Mouse (Mus musculus): ENCODE results near the gene Ccnc.
"Not testable (repeated sequence)": the region's sequence is repeated elsewhere in the genome, so short reads cannot be mapped to it uniquely, and the experiment has no call there.

Gene Ccnc

DNA sequence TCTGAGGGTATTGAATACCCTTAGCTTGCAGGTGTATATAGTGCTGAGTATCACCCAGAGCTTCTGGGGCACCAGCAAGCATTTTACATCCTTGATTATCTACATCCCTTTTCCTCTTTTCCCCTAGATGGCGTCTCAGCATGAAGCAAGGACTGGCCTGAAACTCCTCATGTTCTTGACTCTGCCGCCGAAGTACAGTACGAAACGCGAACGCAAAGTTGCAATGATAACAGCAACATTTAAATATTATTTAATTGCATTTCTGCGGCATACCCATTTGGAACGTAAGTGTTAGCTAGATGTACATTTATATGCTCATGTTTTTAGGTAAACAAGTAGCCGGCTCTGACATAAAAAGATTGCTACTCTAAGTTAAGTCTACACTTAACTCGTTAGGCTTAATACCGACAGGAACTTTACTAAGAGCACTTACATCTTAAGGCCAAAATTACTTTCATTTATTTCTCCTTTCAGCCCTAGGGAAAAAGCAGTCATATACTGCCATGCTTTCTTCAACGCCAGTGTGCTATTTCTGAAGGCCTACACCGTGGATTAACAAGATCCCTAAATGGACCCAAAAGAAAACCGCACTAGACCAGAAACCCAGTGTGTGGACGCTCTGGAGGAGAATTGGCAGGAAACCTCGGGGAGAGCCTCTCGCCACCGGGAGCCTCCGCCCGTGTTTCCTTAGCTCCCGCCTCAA is 438 bp upstream of the Ccnc start:
- DNase-seq (ENCODE audit: low spot score in 2 of 2) = peak; percentile 4 to 39

DNA sequence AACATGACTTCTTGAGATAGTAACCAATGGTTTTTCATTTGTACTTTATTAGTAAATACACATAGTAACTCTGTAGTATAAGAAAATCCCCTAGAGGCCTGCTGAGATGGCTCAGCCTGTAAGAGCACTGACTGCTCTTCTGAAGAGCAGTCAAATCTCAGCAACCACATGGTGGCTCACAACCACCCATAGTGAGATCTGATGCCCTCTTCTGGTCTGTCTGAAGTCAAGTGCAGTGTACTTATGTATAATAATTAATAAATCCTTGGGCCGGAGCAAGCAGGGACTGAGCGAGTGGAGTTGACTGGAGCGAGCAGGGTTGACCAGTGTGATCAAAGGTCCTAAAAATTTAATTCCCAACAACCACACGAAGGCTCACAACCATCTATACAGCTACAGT is 11.7 kb downstream of the Ccnc start:
- DNase-seq (ENCODE audit: low spot score in 2 of 2) = no peak

DNA sequence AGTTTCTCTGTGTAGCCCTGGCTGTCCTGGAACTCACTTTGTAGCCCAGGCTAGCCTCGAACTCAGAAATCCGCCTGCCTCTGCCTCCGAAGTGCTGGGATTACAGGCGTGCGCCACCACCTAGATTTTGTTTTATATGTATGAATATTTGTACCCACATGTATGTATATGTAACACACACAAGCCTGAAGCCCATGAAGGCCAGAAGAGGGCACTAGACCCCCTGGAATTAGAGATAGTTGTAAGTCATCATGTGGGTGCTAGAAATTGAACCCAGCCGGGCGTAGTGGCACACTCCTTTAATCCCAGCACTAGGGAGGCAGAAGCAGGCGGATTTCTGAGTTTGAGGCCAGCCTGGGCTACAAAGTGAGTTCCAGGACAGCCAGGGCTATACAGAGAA is 16.6 kb downstream of the Ccnc start:
- not testable (repeated sequence) for DNase-seq (ENCODE audit: low spot score in 2 of 2)

DNA sequence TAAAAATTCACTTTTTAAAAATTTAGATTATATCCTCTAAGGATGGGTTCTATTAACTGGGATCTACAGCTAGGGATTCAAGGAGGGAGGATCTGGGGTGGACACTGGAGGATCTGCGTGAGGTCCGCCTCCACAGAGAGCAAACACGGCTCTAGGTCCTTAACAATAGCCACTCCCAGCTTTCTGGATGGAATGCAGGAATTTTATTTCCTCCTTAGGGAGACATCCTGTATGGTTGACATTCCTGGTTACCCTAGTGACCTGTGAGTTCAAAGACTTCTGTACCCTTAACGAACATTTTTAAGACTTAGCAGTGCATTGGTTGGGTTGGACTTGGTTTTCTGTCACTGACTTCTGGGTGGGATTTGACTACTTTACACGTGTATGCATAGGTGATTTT is 18.2 kb downstream of the Ccnc start:
- DNase-seq (ENCODE audit: low spot score in 2 of 2) = no peak

DNA sequence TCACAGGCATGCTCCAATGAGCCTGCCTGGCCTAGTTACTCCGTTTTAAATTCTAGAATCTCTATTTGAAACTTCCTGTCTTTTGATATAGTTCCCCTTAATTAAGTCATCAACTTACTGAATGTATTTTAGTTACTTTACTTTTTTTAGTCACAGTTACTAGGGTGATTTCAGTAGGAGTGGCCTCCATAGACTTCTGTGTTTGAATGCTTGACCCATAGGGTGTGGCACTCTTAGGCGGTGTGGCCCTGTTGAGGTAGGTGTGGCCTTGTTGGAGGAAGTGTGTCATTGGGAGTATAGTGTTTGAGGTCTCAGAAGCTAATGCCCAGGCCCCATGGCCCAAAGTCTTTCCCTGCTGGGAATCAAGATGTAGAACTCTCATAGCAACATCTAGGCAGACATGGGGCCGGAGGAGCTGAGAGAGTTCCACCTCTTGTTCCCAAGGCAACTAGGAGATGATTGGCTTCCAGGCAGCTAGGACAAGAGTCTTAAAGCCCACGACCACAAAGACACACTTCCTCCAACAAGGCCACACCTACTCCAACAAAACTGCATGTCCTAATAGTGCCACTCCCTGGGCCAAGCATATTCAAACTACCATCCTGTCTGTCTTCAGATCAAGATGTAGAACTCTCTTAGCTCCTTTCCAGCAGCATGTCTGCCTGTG is 27.8 kb downstream of the Ccnc start:
- DNase-seq (ENCODE audit: low spot score in 2 of 2) = no peak

DNA sequence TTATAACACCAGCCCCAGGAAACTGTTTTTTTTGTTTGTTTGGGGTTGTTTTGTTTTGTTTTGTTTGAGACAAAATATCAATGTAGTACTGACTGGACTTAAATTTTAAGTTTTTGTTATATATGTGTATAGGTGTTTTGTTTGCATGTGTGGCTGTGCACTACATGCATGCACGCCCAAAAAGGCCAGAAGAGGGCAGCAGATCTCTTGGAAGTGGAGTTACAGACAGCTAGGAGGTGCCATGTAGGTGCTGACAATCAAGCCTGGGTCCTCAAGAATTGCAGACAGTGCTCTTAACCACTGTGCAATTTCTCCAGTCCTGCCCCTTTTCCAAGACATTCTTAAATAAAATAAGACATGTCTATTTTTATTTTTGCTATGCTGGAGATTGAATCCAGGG is 31.4 kb downstream of the Ccnc start:
- no peak for DNase-seq (ENCODE audit: low spot score in 2 of 2)

DNA sequence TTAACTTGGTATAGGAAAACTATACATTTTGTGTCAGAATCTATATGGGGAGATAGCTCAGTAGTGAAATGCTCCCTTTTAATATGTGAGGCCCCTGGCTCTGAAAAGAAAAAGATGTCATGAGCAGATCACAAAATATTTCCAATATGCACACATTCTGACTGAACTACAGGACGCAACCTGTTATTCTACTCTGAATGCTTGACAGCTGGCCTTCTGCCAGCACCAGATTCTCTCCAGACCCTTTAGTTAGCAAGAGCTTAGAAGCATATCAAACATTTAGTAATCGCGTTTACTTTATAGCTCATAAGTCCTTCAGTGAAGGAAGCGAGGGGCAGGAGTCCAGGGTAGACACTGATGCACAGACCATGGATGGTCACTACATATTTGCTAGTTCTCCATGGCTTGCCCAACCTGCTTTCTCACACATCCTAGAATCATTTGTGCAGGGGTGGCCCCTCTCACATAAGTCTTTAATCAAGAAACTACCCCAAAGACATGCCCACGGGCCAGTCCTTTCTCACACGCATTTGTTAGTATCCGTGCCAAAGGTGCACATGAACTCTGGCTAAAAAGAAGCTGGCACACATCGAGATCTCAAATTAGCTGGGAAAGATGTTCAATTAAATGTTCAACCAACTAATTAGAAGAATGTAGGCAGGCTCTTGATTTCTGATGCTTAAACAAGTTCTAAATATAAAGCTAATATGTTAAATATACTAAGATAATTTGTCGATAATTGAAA is 34.1 kb downstream of the Ccnc start:
- no peak for DNase-seq (ENCODE audit: low spot score in 2 of 2)

DNA sequence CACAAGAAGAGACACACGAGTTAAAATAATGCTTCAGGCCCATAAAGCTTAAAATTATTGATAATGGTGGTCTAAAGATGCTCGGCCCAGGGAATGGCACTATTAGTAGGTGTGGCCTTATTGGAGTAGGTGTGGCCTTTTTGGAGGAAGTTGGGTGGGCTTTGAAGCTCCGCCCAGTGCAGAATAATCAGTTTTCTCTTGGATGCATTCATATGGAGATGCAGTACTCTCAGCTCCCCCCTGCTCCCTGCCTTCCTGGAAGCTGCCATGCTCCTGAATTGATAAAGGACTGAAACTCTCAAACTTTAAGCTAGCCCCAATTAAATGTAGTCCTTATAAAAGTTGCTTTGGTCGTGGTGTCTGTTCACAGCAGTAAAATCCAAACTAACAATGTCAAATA is 36.3 kb downstream of the Ccnc start:
- no peak for DNase-seq (ENCODE audit: low spot score in 2 of 2)

DNA sequence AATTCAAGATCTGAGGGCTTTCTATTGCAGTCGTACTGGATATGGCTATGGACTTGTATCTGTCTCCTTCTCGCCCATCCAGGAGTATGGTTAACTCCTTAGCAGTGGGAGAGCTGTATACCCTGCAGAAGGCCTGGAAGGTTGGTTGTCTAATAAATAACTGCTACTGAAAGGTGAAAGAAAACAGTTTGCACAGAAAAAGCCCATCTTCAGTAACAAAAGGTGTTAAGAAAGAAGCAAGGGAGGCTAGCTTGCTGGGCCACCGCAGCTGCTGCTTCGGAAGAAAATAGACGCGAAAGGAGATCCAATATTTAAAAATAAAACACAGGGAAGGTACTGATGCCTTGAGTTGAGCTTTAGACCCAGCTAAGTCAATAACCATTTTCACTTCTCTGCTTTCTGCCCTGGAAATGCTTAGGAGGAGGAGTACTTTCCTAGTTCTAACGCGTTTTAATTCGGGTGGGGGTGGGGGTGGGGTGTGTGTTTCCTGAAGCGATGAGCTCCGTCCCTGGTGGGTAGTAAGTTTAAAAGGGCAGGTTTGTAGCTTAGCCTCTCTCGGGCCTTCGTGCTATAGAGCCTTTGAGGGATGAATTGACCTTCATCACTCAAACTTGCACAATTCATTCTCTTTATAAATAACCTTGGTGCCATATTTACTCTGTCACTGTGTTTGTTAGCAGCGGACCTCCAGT is 38.8 kb downstream of the Ccnc start:
- DNase-seq (ENCODE audit: low spot score in 2 of 2) = no peak

DNA sequence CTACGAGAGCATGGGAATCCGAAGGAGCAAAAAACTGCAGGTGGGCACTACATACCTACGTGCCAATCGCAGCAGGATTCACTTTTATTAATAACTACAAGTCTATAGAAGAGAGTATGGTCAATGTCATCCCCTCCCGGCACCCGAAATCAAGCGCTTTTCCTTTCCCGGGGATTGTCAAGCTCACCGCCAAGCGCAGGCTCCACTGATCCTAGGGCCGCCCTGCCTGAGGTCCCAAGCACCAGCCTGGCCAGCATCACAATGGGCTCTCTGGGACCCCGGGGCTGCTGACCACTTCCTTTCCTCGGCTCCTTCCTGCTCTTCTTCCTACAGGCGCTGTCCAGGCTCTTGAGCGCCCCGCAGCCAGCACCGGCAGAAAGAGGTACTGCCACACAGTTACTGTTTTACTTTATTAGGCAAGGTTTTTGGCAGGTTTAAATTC is 39.4 kb downstream of the Ccnc start, which contains the start of the genes Usp45 and Tstd3:
Gene Usp45, plus strand, starts transcription at position 294 of the 442 bp plus-strand sequence.
Gene Tstd3, minus strand, starts transcription at position 350 of the 442 bp plus-strand sequence.
- DNase-seq (ENCODE audit: low spot score in 2 of 2) = peak; percentile 59 to 69

DNA sequence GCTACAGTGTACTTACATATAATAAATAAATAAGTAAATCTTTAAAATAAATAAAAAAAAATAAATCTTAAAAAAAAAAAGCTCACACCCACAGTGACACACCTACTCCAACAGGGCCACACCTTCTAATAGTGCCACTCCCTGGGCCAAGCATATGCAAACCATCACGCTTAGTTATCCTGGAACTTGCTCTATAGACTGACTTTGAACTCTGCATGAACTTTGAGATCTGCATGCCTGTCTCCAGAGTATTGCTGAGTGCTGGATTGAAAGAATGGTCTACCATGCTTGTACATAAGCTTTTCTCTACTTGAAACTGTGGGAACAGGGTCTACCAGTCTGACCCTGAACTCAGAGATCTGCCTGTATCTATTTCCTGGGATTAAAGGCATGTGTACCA is 43.6 kb downstream of the Ccnc start:
- no peak for DNase-seq (ENCODE audit: low spot score in 2 of 2)

DNA sequence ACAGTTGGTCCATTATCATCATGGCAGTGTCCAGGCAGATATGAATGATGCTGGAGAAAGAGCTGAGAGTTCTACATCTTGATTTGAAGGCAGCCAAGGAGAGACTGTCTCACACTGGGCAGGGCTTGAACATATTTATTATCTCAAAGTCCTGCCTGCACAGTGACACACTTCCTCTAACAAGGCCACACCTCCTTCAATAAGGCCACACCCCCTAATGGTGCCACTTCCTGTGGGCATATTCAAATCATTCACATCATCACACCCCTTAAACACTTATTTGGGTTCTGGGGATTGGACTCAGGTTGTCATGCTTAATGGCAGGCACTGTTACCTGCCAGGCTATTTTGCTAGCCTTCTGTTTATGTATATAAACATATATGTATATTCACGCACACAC is 44.8 kb downstream of the Ccnc start:
- no peak for DNase-seq (ENCODE audit: low spot score in 2 of 2)

DNA sequence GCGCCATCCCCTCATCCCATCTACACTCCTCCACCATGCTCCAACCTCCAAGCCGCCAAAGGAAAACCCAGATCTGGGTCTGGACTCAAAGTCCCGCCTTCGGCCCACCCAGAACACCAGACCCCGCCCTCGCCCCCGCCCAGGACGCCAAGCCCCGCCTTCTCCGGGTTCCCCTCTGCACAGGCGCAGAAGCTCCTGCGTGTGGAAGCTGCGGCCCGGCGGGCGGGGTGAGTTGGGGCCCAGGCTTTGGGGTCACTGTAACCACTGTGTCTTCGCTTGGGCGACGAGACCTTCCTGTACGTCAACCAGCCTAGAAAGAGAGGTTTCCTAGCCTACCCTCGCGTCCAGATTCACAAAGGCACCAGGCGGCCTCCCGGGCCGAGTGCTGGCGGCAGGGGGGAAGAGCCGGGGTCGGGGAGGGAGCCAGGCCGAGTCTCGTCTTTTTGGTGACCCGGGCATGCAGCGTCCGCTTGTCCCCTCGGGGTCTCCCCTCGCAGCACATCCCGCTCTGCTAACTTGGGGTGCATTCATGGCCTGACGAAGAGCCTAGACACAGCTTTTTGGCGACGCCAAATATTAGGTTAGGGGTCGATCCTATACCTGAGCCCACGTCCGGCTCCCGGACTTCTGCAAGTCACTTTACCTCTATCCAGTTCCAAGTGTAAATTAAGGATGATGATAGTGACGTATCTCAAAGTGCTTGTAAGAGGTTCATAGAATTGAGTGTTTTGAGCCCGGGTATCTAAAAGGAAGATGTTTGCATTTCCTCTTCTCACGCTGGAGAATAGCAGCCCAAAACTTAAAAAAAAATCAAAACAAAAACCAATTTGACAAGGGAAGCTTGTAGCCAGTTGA is 48.8 kb downstream of the Ccnc start:
- DNase-seq (ENCODE audit: low spot score in 2 of 2) = peak; percentile 82 to 91

DNA sequence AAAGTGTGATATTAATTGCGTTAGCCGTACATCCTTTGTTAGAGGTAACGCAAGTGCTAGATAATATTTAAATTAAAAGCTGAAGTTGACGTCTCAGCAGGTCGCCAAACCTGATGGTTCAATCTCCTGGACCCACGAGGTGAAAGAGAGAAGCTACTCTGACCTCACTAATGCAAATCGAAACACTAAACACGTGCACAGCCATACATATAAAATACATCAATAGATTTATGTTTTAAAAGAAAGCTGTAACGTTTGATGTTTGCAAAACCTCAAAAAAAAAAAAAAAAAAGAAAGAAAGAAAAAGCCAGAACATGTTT is 49.4 kb downstream of the Ccnc start:
- no peak for DNase-seq (ENCODE audit: low spot score in 2 of 2)

DNA sequence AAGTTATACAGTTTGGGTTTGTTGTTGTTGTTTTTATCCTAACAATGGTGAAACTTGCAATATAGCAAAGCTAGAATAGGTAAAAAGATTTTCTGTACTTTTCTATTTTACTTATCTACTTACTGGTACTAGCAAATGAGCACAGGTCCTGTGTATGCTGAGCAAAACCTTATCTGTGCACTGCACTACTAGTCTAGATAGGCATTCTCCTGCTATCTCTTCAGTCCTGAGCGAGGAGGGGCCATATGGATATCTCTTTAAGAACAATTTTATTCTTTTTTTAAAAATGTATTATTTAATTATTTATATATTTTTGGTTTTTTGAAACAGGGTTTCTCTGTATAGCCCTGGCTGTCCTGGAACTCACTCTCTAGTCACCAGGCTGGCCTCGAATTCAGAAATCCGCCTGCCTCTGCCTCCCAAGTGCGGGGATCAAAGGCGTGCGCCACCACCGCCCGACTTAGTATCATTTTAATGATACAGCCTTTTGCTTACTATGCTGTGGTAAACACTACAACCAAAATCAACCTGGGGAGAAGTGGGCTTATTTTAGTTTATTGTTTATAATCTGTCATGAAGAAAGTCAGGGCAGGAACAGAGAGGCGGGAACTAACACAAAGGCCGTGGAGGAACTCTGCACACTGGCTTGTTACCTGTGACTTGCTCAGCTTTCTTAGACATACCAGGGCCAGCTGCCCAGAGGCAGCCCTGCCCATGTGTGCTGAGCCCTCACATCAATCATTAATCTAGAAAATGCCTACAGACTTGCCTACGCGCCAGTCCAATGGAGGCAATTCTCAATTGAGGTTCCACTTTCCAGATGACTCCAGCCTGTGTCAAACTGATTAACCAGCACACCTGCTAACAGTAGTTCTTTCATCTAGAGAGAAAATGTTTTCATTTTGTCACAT is 53.6 kb downstream of the Ccnc start:
- DNase-seq (ENCODE audit: low spot score in 2 of 2) = no peak

DNA sequence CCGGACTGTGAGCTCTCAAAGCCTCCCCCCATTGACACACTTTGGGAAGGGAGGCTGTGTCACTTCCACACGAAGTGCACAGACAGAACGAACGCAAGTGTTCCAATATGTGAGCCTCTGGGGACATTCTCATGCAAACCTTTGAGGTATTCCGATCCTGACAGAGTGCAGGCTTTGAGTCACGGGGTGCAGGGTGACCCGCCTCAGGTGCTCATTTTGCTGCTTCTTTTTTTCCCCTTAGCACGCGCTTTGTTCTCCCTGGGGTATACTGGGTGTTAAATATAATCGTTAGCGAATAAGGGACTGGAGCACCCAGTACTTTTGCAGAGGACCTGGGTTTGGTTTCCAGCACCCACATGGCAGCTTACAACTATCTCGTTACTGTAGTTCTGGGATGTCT is 58.8 kb downstream of the Ccnc start:
- DNase-seq (ENCODE audit: low spot score in 2 of 2) = no peak

DNA sequence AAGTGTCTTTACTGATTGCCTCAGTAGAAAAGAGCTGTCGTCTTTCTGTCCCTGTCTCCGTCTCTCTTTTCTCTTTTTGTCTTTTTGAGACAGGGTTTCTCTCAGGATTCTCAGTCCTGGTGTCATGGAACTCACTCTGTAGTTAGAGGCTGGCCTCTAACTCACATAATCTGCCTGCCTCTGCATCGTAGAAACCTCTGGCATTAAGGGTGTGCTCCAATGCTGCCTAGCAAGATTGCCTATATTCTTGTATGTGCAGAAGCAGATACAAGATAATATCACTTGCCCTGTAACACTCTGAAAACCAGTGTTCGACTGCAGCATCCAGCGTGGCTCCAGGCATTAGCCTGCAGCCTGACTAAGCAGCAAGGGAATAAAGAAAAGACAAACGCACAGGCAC is 61.4 kb downstream of the Ccnc start:
- DNase-seq (ENCODE audit: low spot score in 2 of 2) = no peak

DNA sequence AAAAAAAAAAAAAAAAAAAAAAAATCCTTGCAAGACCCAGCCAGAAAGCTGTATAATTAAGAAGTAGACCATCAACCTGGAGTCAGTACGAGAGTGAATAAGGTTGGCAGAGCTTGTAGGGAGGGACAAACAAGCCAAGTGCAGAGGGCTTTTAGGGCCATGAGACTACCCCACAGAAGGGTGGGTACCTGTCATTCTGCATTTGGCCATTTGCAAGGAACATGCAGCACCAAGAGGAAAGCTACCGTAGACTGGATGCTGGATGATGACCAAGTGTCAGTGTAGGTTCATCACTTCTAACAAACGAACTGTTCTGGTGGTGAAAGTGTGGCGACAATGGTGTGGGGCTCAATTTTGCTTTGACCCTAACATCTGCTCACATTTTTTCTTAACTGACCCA is 62.3 kb downstream of the Ccnc start:
- DNase-seq (ENCODE audit: low spot score in 2 of 2) = no peak

DNA sequence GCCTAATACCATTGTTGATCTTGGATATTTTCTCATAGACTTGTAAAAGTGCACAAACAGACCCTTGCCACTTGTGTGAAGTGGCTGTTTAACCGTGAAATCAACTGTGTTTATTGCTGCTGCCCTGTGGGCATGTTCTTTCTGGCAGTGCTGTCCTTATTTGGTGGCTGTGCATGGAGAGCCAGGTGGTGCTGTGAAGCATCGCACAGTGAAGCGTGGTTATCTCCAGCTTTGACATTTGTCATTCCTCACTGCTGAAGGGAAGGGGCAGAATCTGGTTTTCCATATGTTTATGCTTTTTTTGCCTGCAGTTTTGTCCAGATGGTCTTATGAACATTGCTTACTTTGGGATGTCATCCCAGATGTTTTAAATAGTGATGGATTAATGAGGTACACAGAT is 66.1 kb downstream of the Ccnc start:
- no peak for DNase-seq (ENCODE audit: low spot score in 2 of 2)

DNA sequence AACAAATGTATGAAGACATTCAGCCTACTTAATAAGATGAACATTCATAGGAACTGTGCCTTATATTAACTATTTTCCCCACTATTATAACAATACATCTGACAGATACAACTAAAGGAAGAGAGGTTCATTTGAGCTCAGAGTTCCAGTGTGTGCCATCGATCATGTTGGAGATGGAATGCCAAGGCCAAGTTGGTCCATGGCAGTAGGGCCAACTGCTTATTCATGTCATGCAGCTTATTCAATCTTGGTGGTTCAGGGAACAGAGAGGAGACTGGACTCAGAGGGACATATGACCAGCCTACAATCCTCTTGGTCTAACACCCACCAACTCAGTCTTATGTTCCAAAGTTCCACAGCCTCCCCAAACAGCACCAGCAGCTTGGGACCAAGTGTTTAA is 73.5 kb downstream of the Ccnc start:
- no peak for DNase-seq (ENCODE audit: low spot score in 2 of 2)
